Mouse (Mus musculus): ENCODE measurements around the gene Syt16. TPM values are rescaled to one million over a fixed set of nuclear protein-coding genes. Genes with fewer than 3 reads are reported as not detected.

Syt16 gene
- total and polyA plus RNA-seq, 3 experiments, result 0.05 TPM; not detected in 2

DNA sequence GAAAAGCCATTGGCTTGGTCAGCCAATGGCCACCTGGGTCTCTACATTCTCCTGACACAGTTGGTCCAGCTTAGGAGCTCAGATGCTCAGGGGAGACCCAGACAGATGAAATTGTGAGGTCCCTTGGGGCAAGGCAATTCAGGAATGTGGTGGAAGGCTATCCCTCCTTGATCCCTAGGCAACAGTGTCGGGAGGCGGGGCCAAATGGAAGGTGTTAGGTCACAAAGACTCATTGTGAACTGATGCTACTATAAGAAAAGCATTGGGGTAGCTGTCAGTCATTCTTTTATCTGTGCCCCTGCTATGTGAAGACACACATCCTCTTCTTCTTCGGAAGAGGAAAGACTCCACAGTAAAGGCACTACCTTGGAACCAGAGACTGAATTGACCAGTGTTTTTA lies 315.1 kb downstream of the Syt16 start:
- H3K4me3 ChIP-seq (replicated peaks in 1 of 3; ENCODE audit: low read depth in 2 of 3, low read length in 2 of 3, poor library complexity in 1 of 3), result no peak overlapping the region
- dilution Hi-C loops (cut with MboI; ENCODE audit: extremely low pct_ligation_motif_present, extremely low pct_unique_long_range_greater_than_20kb, low sequenced_read_pairs) (no loop called here), in situ Hi-C loops (cut with MboI; ENCODE audit: low pct_ligation_motif_present, low pct_unique_long_range_greater_than_20kb, low sequenced_read_pairs) (loop anchor here (10.0 kb wide), 1 partner anchor 1082 kb away; no protein-coding TSS in a partner anchor)
- H3K36me3 ChIP-seq (replicated peaks in 1 of 2; ENCODE audit: control insufficient read depth in 1 of 2, insufficient read depth in 1 of 2, low read length in 1 of 2), result no peaks in the 10 kb centered on the region
- no peak overlapping the region for H3K27ac ChIP-seq (ENCODE audit: insufficient read depth, low read depth)
- H3K27me3 ChIP-seq (replicated peaks), result no peaks in the 10 kb centered on the region
- no peak overlapping the region for H3K4me2 ChIP-seq (ENCODE audit: insufficient read depth, low read depth, poor library complexity, severe bottlenecking)
- H3K9ac ChIP-seq (ENCODE audit: insufficient read depth, low read depth), result no peak overlapping the region
- no peak for TF ChIP-seq JUN (IDR thresholded peaks at IDR 0.05; ENCODE audit: insufficient read depth, low read depth, low read length)
- TF ChIP-seq SMC3 (IDR thresholded peaks at IDR 0.05; ENCODE audit: low read depth, low read length), result no peak
- TF ChIP-seq IRF4 (IDR thresholded peaks at IDR 0.05; ENCODE audit: low read depth, low read length), result no peak
- no peak for TF ChIP-seq TCF12 (IDR thresholded peaks at IDR 0.05; ENCODE audit: low read depth, low read length)
- TF ChIP-seq GABPA (IDR thresholded peaks at IDR 0.05; ENCODE audit: insufficient replicate concordance, low read depth, low read length), result no peak
- no peak for TF ChIP-seq ELF1 (IDR thresholded peaks at IDR 0.05; ENCODE audit: low read depth, low read length)
- TF ChIP-seq ZMIZ1 (IDR thresholded peaks at IDR 0.05; ENCODE audit: low read depth, low read length), result no peak
- no peak for TF ChIP-seq MAFK (IDR thresholded peaks at IDR 0.05; ENCODE audit: insufficient replicate concordance, low read length)
- TF ChIP-seq JUND (conservative IDR thresholded peaks at IDR 0.05; ENCODE audit: low read depth, low read length), result no peak
- TF ChIP-seq NELFE (IDR thresholded peaks at IDR 0.05; ENCODE audit: low read depth, low read length), result no peak
- TF ChIP-seq UBTF (IDR thresholded peaks at IDR 0.05; ENCODE audit: low read depth, low read length), result no peak
- no peak for TF ChIP-seq PAX5 (IDR thresholded peaks at IDR 0.05; ENCODE audit: low read length)
- no peak for TF ChIP-seq CTCF (conservative IDR thresholded peaks at IDR 0.05 in 1 of 2, IDR thresholded peaks at IDR 0.05 in 1 of 2; ENCODE audit: low read depth in 2 of 2, low read length in 2 of 2)
- no peak for TF ChIP-seq MXI1 (IDR thresholded peaks at IDR 0.05; ENCODE audit: low read depth, low read length)
- no peak for TF ChIP-seq SIN3A (IDR thresholded peaks at IDR 0.05; ENCODE audit: low read length)
- no peak for TF ChIP-seq MAX (IDR thresholded peaks at IDR 0.05; ENCODE audit: low read length)
- TF ChIP-seq MAZ (IDR thresholded peaks at IDR 0.05; ENCODE audit: low read depth, low read length), result no peak
- no peak for TF ChIP-seq BHLHE40 (IDR thresholded peaks at IDR 0.05; ENCODE audit: low read depth, low read length)
- no peak for TF ChIP-seq E2F4 (IDR thresholded peaks at IDR 0.05; ENCODE audit: insufficient replicate concordance, low read depth, low read length)
- H3K4me1 ChIP-seq (ENCODE audit: control insufficient read depth in 1 of 2, insufficient read depth in 2 of 2), result peaks cover 0 to 3% of the 10 kb centered on the region in 2 experiments; a peak in 2 of 4 replicates
- no peaks in the 10 kb centered on the region for H3K9me3 ChIP-seq (replicated peaks; ENCODE audit: low read length)
- DNase-seq (ENCODE audit: extremely low read depth), result no peak
- H3K79me2 ChIP-seq (replicated peaks; ENCODE audit: control insufficient read depth, extremely low read depth, insufficient read depth, poor library complexity, severe bottlenecking), result no peaks in the 10 kb centered on the region

DNA sequence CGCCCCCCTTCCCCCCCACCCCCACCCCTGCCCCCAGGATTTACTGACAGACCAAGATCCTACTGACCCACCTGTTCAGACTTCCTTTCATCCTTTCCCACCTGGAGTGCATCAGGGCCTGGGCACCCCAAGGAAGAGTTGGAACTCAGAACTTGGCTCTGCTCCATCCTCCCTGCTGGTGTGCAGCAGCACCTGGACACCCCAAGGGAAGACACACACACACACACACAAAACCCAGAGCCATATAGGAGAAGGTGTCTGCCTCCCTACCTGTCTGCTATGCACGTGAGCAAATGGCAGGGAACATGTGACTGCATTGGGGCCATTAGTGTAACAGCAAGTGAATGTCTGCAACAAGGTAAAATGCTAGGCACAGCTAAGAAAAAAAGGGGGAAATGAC lies 317.8 kb downstream of the Syt16 start:
- dilution Hi-C loops (cut with MboI; ENCODE audit: extremely low pct_ligation_motif_present, extremely low pct_unique_long_range_greater_than_20kb, low sequenced_read_pairs), result no loop called here
- Histone ChIP-seq H3K79me2 (replicated peaks; ENCODE audit: control insufficient read depth, extremely low read depth, insufficient read depth, poor library complexity, severe bottlenecking) (no peaks in the 10 kb centered on the region), H3K27ac (ENCODE audit: insufficient read depth, low read depth) (no peak overlapping the region), H3K27me3 (replicated peaks) (no peaks in the 10 kb centered on the region), H3K36me3 (replicated peaks in 1 of 2; ENCODE audit: control insufficient read depth in 1 of 2, insufficient read depth in 1 of 2, low read length in 1 of 2) (no peaks in the 10 kb centered on the region), H3K9me3 (replicated peaks; ENCODE audit: low read length) (no peaks in the 10 kb centered on the region), H3K4me2 (ENCODE audit: insufficient read depth, low read depth, poor library complexity, severe bottlenecking) (no peak overlapping the region), H3K4me3 (replicated peaks in 1 of 3; ENCODE audit: low read depth in 2 of 3, low read length in 2 of 3, poor library complexity in 1 of 3) (no peak overlapping the region), H3K4me1 (ENCODE audit: control insufficient read depth in 1 of 2, insufficient read depth in 2 of 2) (peaks cover 3% of the 10 kb centered on the region in 2 experiments; a peak in 3 of 4 replicates), H3K9ac (ENCODE audit: insufficient read depth, low read depth) (no peak overlapping the region)
- in situ Hi-C loops (cut with MboI; ENCODE audit: low pct_ligation_motif_present, low pct_unique_long_range_greater_than_20kb, low sequenced_read_pairs), result loop anchor here (10.0 kb wide), 1 partner anchor 1080 kb away; no protein-coding TSS in a partner anchor
- DNase-seq (ENCODE audit: extremely low read depth), result no peak
- no peak for TF ChIP-seq SIN3A (IDR thresholded peaks at IDR 0.05; ENCODE audit: low read length)
- no peak for TF ChIP-seq EP300 (IDR thresholded peaks at IDR 0.05; ENCODE audit: low read length)
- no peak for TF ChIP-seq UBTF (IDR thresholded peaks at IDR 0.05; ENCODE audit: low read depth, low read length)
- TF ChIP-seq BHLHE40 (IDR thresholded peaks at IDR 0.05; ENCODE audit: low read depth, low read length), result peak; percentile 29; the same call in 1 of the 2 replicates
- no peak for TF ChIP-seq CTCF (conservative IDR thresholded peaks at IDR 0.05 in 1 of 2, IDR thresholded peaks at IDR 0.05 in 1 of 2; ENCODE audit: low read depth in 2 of 2, low read length in 2 of 2)
- TF ChIP-seq NRF1 (IDR thresholded peaks at IDR 0.05; ENCODE audit: low read depth, low read length), result no peak
- no peak for TF ChIP-seq JUN (IDR thresholded peaks at IDR 0.05; ENCODE audit: insufficient read depth, low read depth, low read length)
